Mouse (Mus musculus): ENCODE measurements at regions not wholly inside any gene's neighbourhood (a gene's known extent, or its start where the extent isn't known, plus 50 kb on each side); places are given as distances from the start of the nearest gene placed in this dataset.

- DNase-seq = no peak
Measured at GRCm38 (mm10) chr15:9898211-9898610, 149.5 kb upstream of the Spef2 start.

- no peak for DNase-seq
Measured at GRCm38 (mm10) chr15:9893146-9893545, 144.5 kb upstream of the Spef2 start.

- no peak for DNase-seq
Measured at GRCm38 (mm10) chr15:9892208-9892607, 143.5 kb upstream of the Spef2 start.

GRCm38 (mm10) chr15:9891446-9891845 is 142.8 kb upstream of the Spef2 start:
- DNase-seq = no peak

GRCm38 (mm10) chr15:9875776-9876175 is 127.1 kb upstream of the Spef2 start:
- no peak for DNase-seq

GRCm38 (mm10) chr15:9870126-9870525 is 121.5 kb upstream of the Spef2 start:
- no peak for DNase-seq

GRCm38 (mm10) chr15:9864778-9865177 is 116.1 kb upstream of the Spef2 start:
- DNase-seq = peak in 1 of 2 experiments; percentile 4

- DNase-seq = no peak
Measured at GRCm38 (mm10) chr15:9861825-9862224, 113.2 kb upstream of the Spef2 start.

- no peak for DNase-seq
Measured at GRCm38 (mm10) chr15:9839681-9840080, 91.0 kb upstream of the Spef2 start.

- DNase-seq = no peak
Measured at GRCm38 (mm10) chr15:9835096-9835495, 86.4 kb upstream of the Spef2 start.

GRCm38 (mm10) chr15:9804469-9804868 is 55.8 kb upstream of the Spef2 start:
- no peak for DNase-seq
